Mouse (Mus musculus) CH12.LX (cell line): ENCODE measurements around the gene Lima1. TPM values are rescaled to one million over a fixed set of nuclear protein-coding genes. Genes with fewer than 3 reads are reported as not detected.
"Not testable (repeated sequence)": the region's sequence is repeated elsewhere in the genome, so short reads cannot be mapped to it uniquely, and the experiment has no call there.

Source experiments
- DNase-seq: peaks from one replicate; pipeline ENCODE4 v3.0.0-alpha.2; 2013; ENCODE audit errors: extremely low read depth
- H3K27ac ChIP-seq: 2 replicates; pipeline ENCODE4 v1.5.1; 2012; ENCODE audit warnings: low read depth, mild to moderate bottlenecking, control low read depth, moderate library complexity; ENCODE audit not compliant: insufficient read depth
- H3K27me3 ChIP-seq: replicated peaks from 2 replicates; pipeline ENCODE3; 2012; ENCODE audit warnings: inconsistent platforms
- H3K36me3 ChIP-seq, 2 experiments: replicated peaks in 1 of 2; 2 replicates each; pipeline versions ENCODE3 to v1.6.1; 2012; ENCODE audit warnings: inconsistent platforms in 1 of 2, low read length in 1 of 2, mild to moderate bottlenecking in 1 of 2, mixed read lengths in 1 of 2, moderate library complexity in 1 of 2; ENCODE audit not compliant: control insufficient read depth in 1 of 2, insufficient read depth in 1 of 2
- H3K4me1 ChIP-seq, 2 experiments: 2 replicates each; pipeline ENCODE4 v1.6.1; 2012; ENCODE audit warnings: inconsistent platforms in 1 of 2, moderate library complexity in 1 of 2; ENCODE audit not compliant: insufficient read depth in 2 of 2, control insufficient read depth in 1 of 2
- H3K4me2 ChIP-seq: 2 replicates; pipeline ENCODE4 v1.6.1; 2012; ENCODE audit warnings: low read depth, mild to moderate bottlenecking, control low read depth; ENCODE audit not compliant: poor library complexity, insufficient read depth, severe bottlenecking
- H3K4me3 ChIP-seq, 3 experiments: fragments of 150-350 bp in 1 of 3; sonication (generic) in 1 of 3; replicated peaks in 1 of 3; 2 replicates each; pipeline versions ENCODE3 to v1.5.1; 2011 to 2012; ENCODE audit warnings: low read depth in 2 of 3, low read length in 2 of 3, mild to moderate bottlenecking in 2 of 3, moderate library complexity in 2 of 3, control low read depth in 1 of 3, improper control_type of control experiment in 1 of 3, inconsistent platforms in 1 of 3, mixed read lengths in 1 of 3; ENCODE audit not compliant: poor library complexity in 1 of 3
- H3K79me2 ChIP-seq: replicated peaks from 2 replicates; pipeline ENCODE4 v1.6.1; 2012; ENCODE audit warnings: mild to moderate bottlenecking, moderate library complexity; ENCODE audit not compliant: control insufficient read depth, poor library complexity, insufficient read depth, severe bottlenecking; ENCODE audit errors: extremely low read depth
- H3K9ac ChIP-seq: 2 replicates; pipeline ENCODE4 v1.6.1; 2012; ENCODE audit warnings: low read depth, mild to moderate bottlenecking, control low read depth, moderate library complexity; ENCODE audit not compliant: insufficient read depth
- H3K9me3 ChIP-seq: replicated peaks from 2 replicates; pipeline ENCODE3; 2012; ENCODE audit warnings: low read length, inconsistent platforms, mixed read lengths
- BHLHE40 ChIP-seq: IDR thresholded peaks from 2 replicates; pipeline ENCODE4 v1.6.1; 2011; ENCODE audit warnings: mild to moderate bottlenecking, low read depth, low read length, improper control_type of control experiment
- CHD1 ChIP-seq: IDR thresholded peaks from 2 replicates; pipeline ENCODE4 v1.6.1; 2012; ENCODE audit warnings: low read depth, low read length, improper control_type of control experiment, inconsistent platforms
- E2F4 ChIP-seq: IDR thresholded peaks from 2 replicates; pipeline ENCODE4 v1.6.1; 2011; ENCODE audit warnings: low read depth, low read length, improper control_type of control experiment; ENCODE audit not compliant: insufficient replicate concordance
- ELF1 ChIP-seq: IDR thresholded peaks from 2 replicates; pipeline ENCODE4 v1.6.1; 2014; ENCODE audit warnings: low read depth, mild to moderate bottlenecking, inconsistent platforms, low read length, improper control_type of control experiment
- EP300 ChIP-seq: IDR thresholded peaks from 2 replicates; pipeline ENCODE4 v1.6.1; 2011; ENCODE audit warnings: low read length, improper control_type of control experiment
- ETS1 ChIP-seq: conservative IDR thresholded peaks from 2 replicates; pipeline ENCODE4 v1.6.1; 2012; ENCODE audit warnings: low read depth, mild to moderate bottlenecking, inconsistent platforms, low read length, improper control_type of control experiment, moderate library complexity
- IRF4 ChIP-seq: IDR thresholded peaks from 2 replicates; pipeline ENCODE4 v1.6.1; 2014; ENCODE audit warnings: low read depth, mild to moderate bottlenecking, inconsistent platforms, low read length, improper control_type of control experiment
- MAX ChIP-seq: IDR thresholded peaks from 2 replicates; pipeline ENCODE4 v1.6.1; 2011; ENCODE audit warnings: low read length, improper control_type of control experiment
- MAZ ChIP-seq: IDR thresholded peaks from 2 replicates; pipeline ENCODE4 v1.6.1; 2012; ENCODE audit warnings: low read depth, mild to moderate bottlenecking, inconsistent platforms, low read length, improper control_type of control experiment, moderate library complexity
- MEF2A ChIP-seq: IDR thresholded peaks from 2 replicates; pipeline ENCODE4 v1.6.1; 2014; ENCODE audit warnings: low read depth, mild to moderate bottlenecking, inconsistent platforms, low read length, improper control_type of control experiment, borderline replicate concordance
- MXI1 ChIP-seq: IDR thresholded peaks from 2 replicates; pipeline ENCODE4 v1.6.1; 2011; ENCODE audit warnings: mild to moderate bottlenecking, low read depth, low read length, improper control_type of control experiment
- POLR2A ChIP-seq: IDR thresholded peaks from 2 replicates; pipeline ENCODE4 v1.6.1; 2011; ENCODE audit warnings: low read depth, mild to moderate bottlenecking, improper control_type of control experiment, low read length
- POLR2AphosphoS2 ChIP-seq: IDR thresholded peaks from 2 replicates; pipeline ENCODE4 v1.6.1; 2011; ENCODE audit warnings: low read depth, low read length, improper control_type of control experiment
- RAD21 ChIP-seq: IDR thresholded peaks from 2 replicates; pipeline ENCODE4 v1.6.1; 2011; ENCODE audit warnings: low read depth, mild to moderate bottlenecking, low read length, improper control_type of control experiment, moderate library complexity
- RCOR1 ChIP-seq: conservative IDR thresholded peaks from 2 replicates; pipeline ENCODE4 v1.6.1; 2012; ENCODE audit warnings: low read depth, mild to moderate bottlenecking, inconsistent platforms, low read length, improper control_type of control experiment
- SIN3A ChIP-seq: IDR thresholded peaks from 2 replicates; pipeline ENCODE4 v1.6.1; 2012; ENCODE audit warnings: low read length, improper control_type of control experiment, inconsistent platforms
- SMC3 ChIP-seq: IDR thresholded peaks from 2 replicates; pipeline ENCODE4 v1.6.1; 2011; ENCODE audit warnings: low read depth, low read length, improper control_type of control experiment
- TBP ChIP-seq: conservative IDR thresholded peaks from 2 replicates; pipeline ENCODE4 v1.6.1; 2011; ENCODE audit warnings: low read depth, low read length, improper control_type of control experiment
- UBTF ChIP-seq: IDR thresholded peaks from 2 replicates; pipeline ENCODE4 v1.6.1; 2012; ENCODE audit warnings: low read depth, mild to moderate bottlenecking, inconsistent platforms, low read length, improper control_type of control experiment, moderate library complexity
- USF1 ChIP-seq: IDR thresholded peaks from 2 replicates; pipeline ENCODE4 v1.6.1; 2014; ENCODE audit warnings: low read depth, mild to moderate bottlenecking, inconsistent platforms, low read length, improper control_type of control experiment
- ZC3H11A ChIP-seq: IDR thresholded peaks from 2 replicates; pipeline ENCODE4 v1.6.1; 2012; ENCODE audit warnings: low read depth, mild to moderate bottlenecking, inconsistent platforms, low read length, improper control_type of control experiment
- ZMIZ1 ChIP-seq: IDR thresholded peaks from 2 replicates; pipeline ENCODE4 v1.6.1; 2012; ENCODE audit warnings: low read depth, mild to moderate bottlenecking, inconsistent platforms, low read length, improper control_type of control experiment
- dilution Hi-C: fragments of 300-500 bp; cut with MboI; formaldehyde crosslinking; loops from 2 replicates; pipeline ENCODE4 v1.14.3; 2020; ENCODE audit warnings: low sequenced_read_pairs; ENCODE audit not compliant: extremely low pct_unique_long_range_greater_than_20kb, extremely low pct_ligation_motif_present
- in situ Hi-C: fragments of 300-500 bp; cut with MboI; formaldehyde crosslinking; loops from 3 replicates; pipeline ENCODE4 v1.14.3; 2019; ENCODE audit warnings: low sequenced_read_pairs, low pct_ligation_motif_present, low pct_unique_long_range_greater_than_20kb, mixed read lengths
- polyA plus RNA-seq: library from polyadenylated mRNA; unstranded; fragments of >175 nt; gene quantifications from 2 replicates; pipeline ENCODE4 v1.2.1, GENCODE M21; 2012; ENCODE audit warnings: low read depth; ENCODE audit not compliant: insufficient read length
- total RNA-seq, 2 experiments: library from RNA; depleted of rRNA; stranded (reverse); fragments of 300-350 nt in 1 of 2; fragments of >200 nt in 1 of 2; gene quantifications; 2 replicates each; pipeline ENCODE4 v1.2.3; 2012 to 2014

The Lima1 gene
- total and polyA plus RNA-seq, 3 experiments: 10.3 to 26.9 (median 18.7) TPM

GRCm38 (mm10) chr15:99823322-99823898 is 51.8 kb downstream of the Lima1 start (continued):
- no peak for TF ChIP-seq E2F4
- no peak for TF ChIP-seq CHD1
- TF ChIP-seq ZC3H11A: no peak
- TF ChIP-seq, all 38 proteins: peak for 0

GRCm38 (mm10) chr15:99822501-99822900 is 52.8 kb downstream of the Lima1 start:
- dilution Hi-C loops, H3K4me3 ChIP-seq, H3K27me3 ChIP-seq, H3K9ac ChIP-seq, H3K79me2 ChIP-seq, in situ Hi-C loops, H3K9me3 ChIP-seq, DNase-seq, H3K4me2 ChIP-seq, H3K27ac ChIP-seq: not testable (repeated sequence)
- Histone ChIP-seq H3K36me3 (peaks cover 4 to 13% of the 10 kb centered on the region in 2 experiments), H3K4me1 (peaks cover 2 to 20% of the 10 kb centered on the region in 2 experiments; a peak in 3 of 4 replicates)

DNA sequence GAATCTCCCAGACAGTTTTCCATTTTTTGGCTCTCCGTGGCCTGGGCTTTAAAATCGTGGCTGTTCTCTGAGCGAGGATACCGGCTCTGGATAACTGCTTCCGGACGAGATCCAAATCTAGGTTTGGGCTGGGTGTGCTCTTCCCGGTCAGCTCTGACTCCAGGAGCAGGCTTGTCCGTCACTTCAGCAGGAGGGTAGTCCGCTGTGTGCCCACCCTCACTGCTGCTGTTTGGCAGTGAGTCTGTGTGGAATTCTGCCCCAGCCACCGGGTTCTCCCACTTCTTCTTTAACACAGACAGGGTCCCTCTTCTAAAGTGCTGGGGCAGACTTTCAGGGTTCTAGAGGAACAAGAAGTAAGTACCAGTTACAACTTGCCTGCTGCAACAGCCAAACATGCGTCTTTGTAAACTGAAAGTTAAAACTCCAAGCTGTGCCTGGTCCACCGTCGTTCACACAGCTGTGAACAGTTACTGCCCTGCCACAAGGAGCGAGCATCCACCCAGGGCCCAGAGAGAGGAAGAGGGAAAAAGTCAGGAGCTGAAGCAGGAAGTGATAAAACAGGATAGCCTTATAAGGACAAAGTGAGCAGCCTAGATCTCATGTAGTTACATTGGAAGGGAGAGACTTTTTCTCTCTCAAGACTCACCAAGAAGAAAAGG is 55.5 kb downstream of the Lima1 start:
- H3K9ac ChIP-seq: peak overlapping the region; percentile 61
- peak overlapping the region; percentile 95 for H3K27ac ChIP-seq
- no peaks in the 10 kb centered on the region for H3K27me3 ChIP-seq
- H3K36me3 ChIP-seq: peaks cover 6 to 15% of the 10 kb centered on the region in 2 experiments
- peaks cover 15% of the 10 kb centered on the region for H3K79me2 ChIP-seq
- dilution Hi-C loops: no loop called here
- peak overlapping the region; percentile 89 for H3K4me2 ChIP-seq
- peaks cover 3 to 32% of the 10 kb centered on the region in 2 experiments for H3K4me1 ChIP-seq
- in situ Hi-C loops: no loop called here
- peaks cover 17% of the 10 kb centered on the region for H3K9me3 ChIP-seq
- DNase-seq: peak; percentile 50
- peak overlapping the region; percentile 61 to 70 (median 63) for H3K4me3 ChIP-seq
- TF ChIP-seq MAZ (0 out of 2 replicates have a peak, but pooled peaks have one; percentile 55), ETS1 (peak; percentile 37; the same call in 1 of the 2 replicates), MEF2A (0 out of 2 replicates have a peak, but pooled peaks have one; percentile 37), RCOR1 (0 out of 2 replicates have a peak, but pooled peaks have one; percentile 28), UBTF (0 out of 2 replicates have a peak, but pooled peaks have one; percentile 19), TBP (peak; percentile 55; the same call in 1 of the 2 replicates), E2F4 (no peak), BHLHE40 (peak; percentile 45; the same call in 1 of the 2 replicates), POLR2A (peak; percentile 64), POLR2AphosphoS2 (no peak), ELF1 (0 out of 2 replicates have a peak, but pooled peaks have one; percentile 48), RAD21 (no peak), SIN3A (peak; percentile 83), EP300 (0 out of 2 replicates have a peak, but pooled peaks have one; percentile 39), CHD1 (peak; percentile 91), MAX (peak; percentile 62; the same call in 1 of the 2 replicates), USF1 (no peak), IRF4 (peak; percentile 35; the same call in 1 of the 2 replicates), ZMIZ1 (0 out of 2 replicates have a peak, but pooled peaks have one; percentile 54), MXI1 (peak; percentile 60), SMC3 (no peak)
